Mouse (Mus musculus): ENCODE data around the gene Cdh4.

Gene Cdh4

GRCm38 (mm10) chr2:179688976-179689375 is 246.7 kb downstream of the Cdh4 start:
- DNase-seq = peak in 1 of 2 experiments; percentile 33

GRCm38 (mm10) chr2:179689761-179690160 is 247.5 kb downstream of the Cdh4 start:
- DNase-seq = no peak

- no peak for DNase-seq
These were observed 248.3 kb downstream of the Cdh4 start for GRCm38 (mm10) chr2:179690571-179690970.

GRCm38 (mm10) chr2:179694936-179695335 is 252.7 kb downstream of the Cdh4 start:
- no peak for DNase-seq

GRCm38 (mm10) chr2:179697601-179698000 is 255.4 kb downstream of the Cdh4 start:
- peak in 1 of 2 experiments; percentile 27 for DNase-seq

GRCm38 (mm10) chr2:179698196-179698985 is 256.2 kb downstream of the Cdh4 start:
- DNase-seq = peak; percentile 74 to 81

- DNase-seq = peak in 1 of 2 experiments; percentile 32
These were observed 262.8 kb downstream of the Cdh4 start for GRCm38 (mm10) chr2:179705043-179705442.

GRCm38 (mm10) chr2:179705461-179705860 is 263.2 kb downstream of the Cdh4 start:
- DNase-seq = peak; percentile 52 to 77

- DNase-seq = peak in 1 of 2 experiments; percentile 27
These were observed 264.4 kb downstream of the Cdh4 start for GRCm38 (mm10) chr2:179706616-179707015.

GRCm38 (mm10) chr2:179709111-179709510 is 266.9 kb downstream of the Cdh4 start:
- no peak for DNase-seq

- no peak for DNase-seq
These were observed 270.5 kb downstream of the Cdh4 start for GRCm38 (mm10) chr2:179712690-179713089.

- DNase-seq = no peak
These were observed 271.1 kb downstream of the Cdh4 start for GRCm38 (mm10) chr2:179713326-179713725.

- DNase-seq = peak in 1 of 2 experiments; percentile 36
These were observed 271.9 kb downstream of the Cdh4 start for GRCm38 (mm10) chr2:179714145-179714544.

- DNase-seq = no peak
These were observed 273.1 kb downstream of the Cdh4 start for GRCm38 (mm10) chr2:179715375-179715774.

GRCm38 (mm10) chr2:179720366-179720765 is 278.1 kb downstream of the Cdh4 start:
- DNase-seq = no peak

- no peak for DNase-seq
These were observed 279.6 kb downstream of the Cdh4 start for GRCm38 (mm10) chr2:179721534-179722516.

- no peak for DNase-seq
These were observed 280.6 kb downstream of the Cdh4 start for GRCm38 (mm10) chr2:179722776-179723386.

GRCm38 (mm10) chr2:179723401-179723800 is 281.2 kb downstream of the Cdh4 start:
- no peak for DNase-seq

- DNase-seq = peak; percentile 57 to 71
These were observed 286.8 kb downstream of the Cdh4 start for GRCm38 (mm10) chr2:179729002-179729401.

- no peak for DNase-seq
These were observed 287.6 kb downstream of the Cdh4 start for GRCm38 (mm10) chr2:179729802-179730201.

- no peak for DNase-seq
These were observed 291.1 kb downstream of the Cdh4 start for GRCm38 (mm10) chr2:179733141-179733831.

- DNase-seq = no peak
These were observed 300.2 kb downstream of the Cdh4 start for GRCm38 (mm10) chr2:179742419-179742818.

All from cerebellum, postnatal 25 days (tissue).